Mouse (Mus musculus): Measurements from ENCODE around the gene Tcf7l1.

GRCm38 (mm10) chr6:72677079-72677478 is 112.0 kb downstream of the Tcf7l1 start:
- TF ChIP-seq EP300 (IDR thresholded peaks at IDR 0.05; ENCODE audit: low read depth) (no peak), CTCF (IDR thresholded peaks at IDR 0.05; ENCODE audit: low read depth) (no peak)
